Mouse (Mus musculus): ENCODE data around the gene Apoa1. TPM values are rescaled to one million over a fixed set of nuclear protein-coding genes. Genes with fewer than 3 reads are reported as not detected.
A peak's percentile ranks its signal among the peaks of the same experiment; 100 is the strongest.

Apoa1 gene
- total and polyA plus RNA-seq, 3 experiments = 1.8 to 16.1 TPM; not detected in 1

DNA sequence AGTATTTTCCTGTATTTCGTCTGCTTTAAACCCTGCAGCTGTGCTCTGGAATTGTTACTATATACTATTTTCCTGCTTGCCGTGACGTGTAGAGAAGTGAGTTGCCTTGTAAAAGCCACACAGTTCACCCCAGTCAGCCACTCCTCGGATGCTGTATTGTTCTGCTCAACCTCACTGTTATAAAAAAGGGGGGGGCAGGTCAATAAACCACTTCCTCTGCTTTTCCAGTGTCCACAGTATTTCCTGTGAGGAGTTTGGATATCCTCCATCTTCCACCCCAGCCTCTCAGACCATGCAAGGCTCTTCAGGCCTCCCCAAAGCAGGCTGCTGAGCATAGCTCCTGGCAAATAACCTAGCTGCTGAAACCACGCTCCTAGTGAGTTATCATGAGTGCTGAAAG lies 43.8 kb upstream of the Apoa1 start:
- no peak overlapping the region for H3K4me3 ChIP-seq (ENCODE audit: control insufficient read depth in 1 of 2, insufficient read depth in 1 of 2, low read depth in 2 of 2, low read length in 2 of 2)
- peaks cover 0 to 14% of the 10 kb centered on the region in 2 experiments; a peak in 2 of 4 replicates for H3K36me3 ChIP-seq (ENCODE audit: control insufficient read depth in 1 of 2, insufficient read depth in 2 of 2, low read length in 2 of 2)
- no peak overlapping the region for H3K9ac ChIP-seq (ENCODE audit: control insufficient read depth, low read depth, low read length, poor library complexity, severe bottlenecking)
- no peak for DNase-seq (ENCODE audit: low read depth, low spot score)
- no peaks in the 10 kb centered on the region for H3K4me1 ChIP-seq (ENCODE audit: control insufficient read depth in 1 of 2, insufficient read depth in 2 of 2, low read length in 2 of 2)
- no peaks in the 10 kb centered on the region for H3K79me2 ChIP-seq (ENCODE audit: control insufficient read depth, insufficient read depth, low read length, poor library complexity)
- H3K27ac ChIP-seq (ENCODE audit: control insufficient read depth, low read depth, low read length) = no peak overlapping the region
- TF ChIP-seq MAFK (IDR thresholded peaks at IDR 0.05; ENCODE audit: borderline replicate concordance, low read depth, low read length) (no peak), E2F4 (IDR thresholded peaks at IDR 0.05; ENCODE audit: borderline replicate concordance, low read depth, low read length) (no peak), ZC3H11A (IDR thresholded peaks at IDR 0.05; ENCODE audit: low read depth, low read length) (no peak), MAZ (IDR thresholded peaks at IDR 0.05; ENCODE audit: low read depth, low read length) (no peak), POLR2A (IDR thresholded peaks at IDR 0.05; ENCODE audit: control insufficient read depth in 1 of 2, insufficient read depth in 1 of 2, low read depth in 1 of 2, low read length in 2 of 2, poor library complexity in 1 of 2) (no peak), CHD1 (IDR thresholded peaks at IDR 0.05; ENCODE audit: low read depth, low read length) (no peak), ZNF384 (IDR thresholded peaks at IDR 0.05; ENCODE audit: low read depth, low read length) (no peak), TAL1 (IDR thresholded peaks at IDR 0.05; ENCODE audit: low read length) (no peak), POLR2AphosphoS2 (IDR thresholded peaks at IDR 0.05; ENCODE audit: low read length) (no peak), TCF12 (IDR thresholded peaks at IDR 0.05; ENCODE audit: low read depth, low read length) (no peak), ZKSCAN1 (IDR thresholded peaks at IDR 0.05; ENCODE audit: low read depth, low read length) (no peak), POLR2AphosphoS5 (IDR thresholded peaks at IDR 0.05; ENCODE audit: borderline replicate concordance, low read depth, low read length) (no peak), TBP (IDR thresholded peaks at IDR 0.05; ENCODE audit: low read depth, low read length) (no peak), USF2 (IDR thresholded peaks at IDR 0.05; ENCODE audit: borderline replicate concordance in 1 of 2, insufficient read depth in 1 of 2, low read depth in 1 of 2, low read length in 2 of 2) (no peak), NRF1 (IDR thresholded peaks at IDR 0.05; ENCODE audit: insufficient read depth, low read depth, low read length, poor library complexity, severe bottlenecking) (no peak), GATA1 (IDR thresholded peaks at IDR 0.05; ENCODE audit: low read depth, low read length) (no peak)
- no peaks in the 10 kb centered on the region for H3K9me3 ChIP-seq (replicated peaks; ENCODE audit: insufficient read depth, low read length)
- no peaks in the 10 kb centered on the region for H3K27me3 ChIP-seq (ENCODE audit: control insufficient read depth in 1 of 2, insufficient read depth in 2 of 2, low read length in 2 of 2)

DNA sequence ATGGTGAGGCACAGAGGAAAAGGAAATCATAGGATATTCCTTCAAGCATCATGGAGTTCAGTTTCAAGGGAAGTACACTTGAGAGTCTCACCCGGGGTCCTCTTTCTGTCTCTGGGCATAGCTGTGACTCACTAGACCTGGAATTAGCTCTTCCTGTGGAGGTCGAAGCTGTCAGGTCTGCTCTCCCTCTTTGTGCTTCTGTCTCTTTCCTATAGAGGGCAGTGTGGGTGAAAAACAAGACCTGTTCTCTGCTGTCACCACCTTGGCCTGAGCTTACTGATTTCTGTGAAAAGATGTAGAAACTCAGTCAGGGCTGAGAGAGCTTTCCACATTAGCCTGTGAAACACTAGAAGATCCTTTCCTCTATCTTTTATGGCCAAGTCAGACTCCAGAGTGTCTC lies 43.2 kb upstream of the Apoa1 start:
- DNase-seq (ENCODE audit: low read depth, low spot score) = peak; percentile 73
- no peaks in the 10 kb centered on the region for H3K4me1 ChIP-seq (ENCODE audit: control insufficient read depth in 1 of 2, insufficient read depth in 2 of 2, low read length in 2 of 2)

More for the DNA sequence above, 43.2 kb upstream of the Apoa1 start:
- no peak overlapping the region for H3K9ac ChIP-seq (ENCODE audit: control insufficient read depth, low read depth, low read length, poor library complexity, severe bottlenecking)
- no peaks in the 10 kb centered on the region for H3K79me2 ChIP-seq (ENCODE audit: control insufficient read depth, insufficient read depth, low read length, poor library complexity)
- H3K9me3 ChIP-seq (replicated peaks; ENCODE audit: insufficient read depth, low read length) = no peaks in the 10 kb centered on the region
- 0 out of 2 replicates have a peak, but pooled peaks have one; percentile 19 for TF ChIP-seq MAX (IDR thresholded peaks at IDR 0.05; ENCODE audit: low read length)
- TF ChIP-seq POLR2AphosphoS5 (IDR thresholded peaks at IDR 0.05; ENCODE audit: borderline replicate concordance, low read depth, low read length) = no peak
- no peak for TF ChIP-seq SIN3A (IDR thresholded peaks at IDR 0.05; ENCODE audit: low read length)
- no peak for TF ChIP-seq ZNF384 (IDR thresholded peaks at IDR 0.05; ENCODE audit: low read depth, low read length)
- no peak for TF ChIP-seq GABPA (IDR thresholded peaks at IDR 0.05; ENCODE audit: low read depth, low read length)
- peak; percentile 27 for TF ChIP-seq RAD21 (IDR thresholded peaks at IDR 0.05; ENCODE audit: low read depth, low read length)
- no peak for TF ChIP-seq TAL1 (IDR thresholded peaks at IDR 0.05; ENCODE audit: low read length)
- TF ChIP-seq SMC3 (IDR thresholded peaks at IDR 0.05; ENCODE audit: low read depth, low read length) = peak; percentile 54
- no peak for TF ChIP-seq MYB (IDR thresholded peaks at IDR 0.05; ENCODE audit: low read depth, low read length)
- TF ChIP-seq GATA1 (IDR thresholded peaks at IDR 0.05; ENCODE audit: low read depth, low read length) = no peak
- no peak for TF ChIP-seq CHD2 (IDR thresholded peaks at IDR 0.05; ENCODE audit: low read length)
- no peak for TF ChIP-seq MXI1 (IDR thresholded peaks at IDR 0.05; ENCODE audit: low read depth, low read length)
- TF ChIP-seq TBP (IDR thresholded peaks at IDR 0.05; ENCODE audit: low read depth, low read length) = no peak
- TF ChIP-seq ZC3H11A (IDR thresholded peaks at IDR 0.05; ENCODE audit: low read depth, low read length) = peak; percentile 42; the same call in 1 of the 2 replicates
- TF ChIP-seq CTCF (IDR thresholded peaks at IDR 0.05 in 2 of 3, conservative IDR thresholded peaks at IDR 0.05 in 1 of 3; ENCODE audit: control insufficient read depth in 1 of 3, insufficient read depth in 1 of 3, low read depth in 2 of 3, low read length in 3 of 3, poor library complexity in 1 of 3, severe bottlenecking in 1 of 3) = peak; percentile 38 to 69 (median 62)
- no peak for TF ChIP-seq E2F4 (IDR thresholded peaks at IDR 0.05; ENCODE audit: borderline replicate concordance, low read depth, low read length)
- peaks cover 0 to 21% of the 10 kb centered on the region in 2 experiments; a peak in 2 of 4 replicates for H3K36me3 ChIP-seq (ENCODE audit: control insufficient read depth in 1 of 2, insufficient read depth in 2 of 2, low read length in 2 of 2)
- no peak overlapping the region for H3K4me3 ChIP-seq (ENCODE audit: control insufficient read depth in 1 of 2, insufficient read depth in 1 of 2, low read depth in 2 of 2, low read length in 2 of 2)
- no peak overlapping the region for H3K27ac ChIP-seq (ENCODE audit: control insufficient read depth, low read depth, low read length)
- no peaks in the 10 kb centered on the region for H3K27me3 ChIP-seq (ENCODE audit: control insufficient read depth in 1 of 2, insufficient read depth in 2 of 2, low read length in 2 of 2)
